Mouse (Mus musculus) E14TG2a.4 (cell line): ENCODE measurements around the gene Dstyk.

ENCODE experiments used
- H3K27me3 ChIP-seq: 2 replicates; pipeline ENCODE4 v1.6.1; 2014; ENCODE audit warnings: low read length, control low read depth; ENCODE audit not compliant: insufficient read depth
- H3K36me3 ChIP-seq: 2 replicates; pipeline ENCODE4 v1.6.1; 2014; ENCODE audit warnings: low read length, control low read depth; ENCODE audit not compliant: insufficient read depth
- H3K4me1 ChIP-seq: replicated peaks from 2 replicates; pipeline ENCODE4 v1.6.1; 2014; ENCODE audit warnings: low read depth, low read length, control low read depth
- H3K4me3 ChIP-seq: replicated peaks from 2 replicates; pipeline ENCODE4 v1.5.1; 2014; ENCODE audit warnings: mild to moderate bottlenecking, low read length
- H3K9me3 ChIP-seq: 2 replicates; pipeline ENCODE4 v1.6.1; 2014; ENCODE audit warnings: low read length, control low read depth
- CTCF ChIP-seq: conservative IDR thresholded peaks from 2 replicates; pipeline ENCODE4 v1.5.1; 2014; ENCODE audit warnings: low read length
- NANOG ChIP-seq: IDR thresholded peaks from 2 replicates; pipeline ENCODE4 v1.6.1; 2014; ENCODE audit warnings: borderline replicate concordance, low read length, mixed read lengths
- POU5F1 ChIP-seq: IDR thresholded peaks from 2 replicates; pipeline ENCODE4 v1.6.1; 2014; ENCODE audit warnings: low read length, borderline replicate concordance

The Dstyk gene

GRCm38 (mm10) chr1:132472537-132472936 lies 55.2 kb downstream of the Dstyk start:
- peaks cover 15% of the 10 kb centered on the region for H3K36me3 ChIP-seq
- H3K27me3 ChIP-seq: no peaks in the 10 kb centered on the region
- H3K4me1 ChIP-seq: peaks cover 74% of the 10 kb centered on the region
- H3K4me3 ChIP-seq: peak overlapping the region; percentile 71
- H3K9me3 ChIP-seq: no peaks in the 10 kb centered on the region
- TF ChIP-seq CTCF (peak; percentile 38), NANOG (no peak)

GRCm38 (mm10) chr1:132474496-132474895 lies 57.1 kb downstream of the Dstyk start:
- no peak for TF ChIP-seq NANOG
- TF ChIP-seq CTCF: no peak
- no peak for TF ChIP-seq POU5F1
- Histone ChIP-seq H3K4me3 (peak overlapping the region; percentile 94), H3K9me3 (no peaks in the 10 kb centered on the region), H3K27me3 (no peaks in the 10 kb centered on the region), H3K36me3 (peaks cover 15% of the 10 kb centered on the region), H3K4me1 (peaks cover 72% of the 10 kb centered on the region)

GRCm38 (mm10) chr1:132476575-132476927 lies 59.2 kb downstream of the Dstyk start:
- TF ChIP-seq POU5F1 (no peak), CTCF (no peak), NANOG (no peak)
- Histone ChIP-seq H3K4me3 (peak overlapping the region; percentile 94), H3K4me1 (peaks cover 75% of the 10 kb centered on the region), H3K9me3 (no peaks in the 10 kb centered on the region), H3K36me3 (peaks cover 30% of the 10 kb centered on the region), H3K27me3 (no peaks in the 10 kb centered on the region)

GRCm38 (mm10) chr1:132476928-132477691 lies 59.8 kb downstream of the Dstyk start, which contains the start of gene Rbbp5:
Gene Rbbp5, plus strand, starts transcription at chr1:132477365.
- peaks cover 36% of the 10 kb centered on the region for H3K36me3 ChIP-seq
- peaks cover 75% of the 10 kb centered on the region for H3K4me1 ChIP-seq
- TF ChIP-seq POU5F1: no peak; the same call in 1 of the 2 replicates
- TF ChIP-seq NANOG: no peak
- TF ChIP-seq CTCF: no peak
- no peaks in the 10 kb centered on the region for H3K27me3 ChIP-seq
- no peaks in the 10 kb centered on the region for H3K9me3 ChIP-seq
- peak within 1 kb of the TSS; percentile 94 for H3K4me3 ChIP-seq

- Histone ChIP-seq H3K36me3 (peaks cover 52% of the 10 kb centered on the region), H3K4me1 (peaks cover 80% of the 10 kb centered on the region), H3K27me3 (no peaks in the 10 kb centered on the region), H3K9me3 (no peaks in the 10 kb centered on the region), H3K4me3 (no peak overlapping the region)
- TF ChIP-seq NANOG: no peak
- TF ChIP-seq POU5F1: no peak
- TF ChIP-seq CTCF: no peak
Observed at GRCm38 (mm10) chr1:132479438-132479837, 62.1 kb downstream of the Dstyk start.

- no peaks in the 10 kb centered on the region for H3K27me3 ChIP-seq
- no peaks in the 10 kb centered on the region for H3K9me3 ChIP-seq
- peaks cover 65% of the 10 kb centered on the region for H3K36me3 ChIP-seq
- H3K4me1 ChIP-seq: peaks cover 64% of the 10 kb centered on the region
- TF ChIP-seq CTCF: no peak
- no peak for TF ChIP-seq NANOG
- TF ChIP-seq POU5F1: no peak
- H3K4me3 ChIP-seq: no peak overlapping the region
Observed at GRCm38 (mm10) chr1:132481619-132482018, 64.3 kb downstream of the Dstyk start.

GRCm38 (mm10) chr1:132483234-132483633 lies 65.9 kb downstream of the Dstyk start:
- no peaks in the 10 kb centered on the region for H3K27me3 ChIP-seq
- peaks cover 81% of the 10 kb centered on the region for H3K36me3 ChIP-seq
- no peaks in the 10 kb centered on the region for H3K9me3 ChIP-seq
- no peak overlapping the region for H3K4me3 ChIP-seq
- H3K4me1 ChIP-seq: peaks cover 76% of the 10 kb centered on the region
- TF ChIP-seq POU5F1 (no peak), CTCF (no peak), NANOG (no peak)

- no peak overlapping the region for H3K4me3 ChIP-seq
- TF ChIP-seq POU5F1: no peak
- no peak for TF ChIP-seq NANOG
- no peak for TF ChIP-seq CTCF
- H3K9me3 ChIP-seq: no peaks in the 10 kb centered on the region
- peaks cover 76% of the 10 kb centered on the region for H3K4me1 ChIP-seq
- H3K36me3 ChIP-seq: peaks cover 84% of the 10 kb centered on the region
- H3K27me3 ChIP-seq: no peaks in the 10 kb centered on the region
Observed at GRCm38 (mm10) chr1:132483759-132484158, 66.4 kb downstream of the Dstyk start.

GRCm38 (mm10) chr1:132500535-132500934 lies 83.2 kb downstream of the Dstyk start:
- Histone ChIP-seq H3K36me3 (peaks cover 96% of the 10 kb centered on the region), H3K9me3 (no peaks in the 10 kb centered on the region), H3K4me3 (no peak overlapping the region), H3K4me1 (0 out of 2 replicates have a peak, but pooled peaks cover 3% of the 10 kb centered on the region), H3K27me3 (no peaks in the 10 kb centered on the region)
- TF ChIP-seq CTCF (no peak), NANOG (no peak), POU5F1 (no peak)
